Mouse (Mus musculus): ENCODE results near the gene Traf3ip2. TPM values are rescaled to one million over a fixed set of nuclear protein-coding genes. Genes with fewer than 3 reads are reported as not detected.

Gene Traf3ip2
- polyA plus RNA-seq, 1 experiment from 2014 or later = 5.0 TPM

GRCm38 (mm10) chr10:39587973-39588746, 24.6 kb upstream of the Traf3ip2 start:
- ATAC-seq (replicated peaks) = peak; percentile 63
- H3K4me2 ChIP-seq (replicated peaks) = no peak overlapping the region

GRCm38 (mm10) chr10:39589765-39590546, 22.8 kb upstream of the Traf3ip2 start:
- H3K4me3 ChIP-seq = no peak overlapping the region
- WGBS = 75% methylated on average over 19 of the region's 19 CpGs
- H3K36me3 ChIP-seq = no peaks in the 10 kb centered on the region
- H3K9me3 ChIP-seq = peaks cover 3% of the 10 kb centered on the region; the same call in 1 of the 2 replicates
- H3K4me2 ChIP-seq (replicated peaks) = no peak overlapping the region
- H3K4me1 ChIP-seq = peaks cover 21% of the 10 kb centered on the region
- H3K27me3 ChIP-seq = no peaks in the 10 kb centered on the region
- no peak overlapping the region for H3K9ac ChIP-seq (replicated peaks)
- H3K27ac ChIP-seq (replicated peaks) = no peak overlapping the region
- ATAC-seq (replicated peaks) = no peak

More at GRCm38 (mm10) chr10:39587973-39588746, 24.6 kb upstream of the Traf3ip2 start:
- H3K27me3 ChIP-seq = no peaks in the 10 kb centered on the region
- H3K9me3 ChIP-seq = peaks cover under 1% of the 10 kb centered on the region; the same call in 1 of the 2 replicates
- H3K9ac ChIP-seq (replicated peaks) = peak overlapping the region; percentile 11; the same call in 1 of the 2 replicates
- peak overlapping the region; percentile 77 for H3K27ac ChIP-seq (replicated peaks)
- no peak overlapping the region for H3K4me3 ChIP-seq
- WGBS = 40% methylated on average over 8 of the region's 8 CpGs
- peaks cover 21% of the 10 kb centered on the region for H3K4me1 ChIP-seq
- no peaks in the 10 kb centered on the region for H3K36me3 ChIP-seq

GRCm38 (mm10) chr10:39590629-39591028, 22.1 kb upstream of the Traf3ip2 start:
- ATAC-seq (replicated peaks) = no peak
- Histone ChIP-seq H3K4me3 (no peak overlapping the region), H3K4me2 (replicated peaks) (no peak overlapping the region), H3K27ac (replicated peaks) (no peak overlapping the region), H3K9me3 (peaks cover 3% of the 10 kb centered on the region; the same call in 1 of the 2 replicates), H3K9ac (replicated peaks) (no peak overlapping the region), H3K27me3 (no peaks in the 10 kb centered on the region), H3K36me3 (no peaks in the 10 kb centered on the region), H3K4me1 (peaks cover 23% of the 10 kb centered on the region)
- WGBS = 89% methylated on average over 10 of the region's 10 CpGs

GRCm38 (mm10) chr10:39592501-39592900, 20.2 kb upstream of the Traf3ip2 start:
- 72% methylated on average over 4 of the region's 4 CpGs for WGBS
- Histone ChIP-seq H3K9ac (replicated peaks) (no peak overlapping the region), H3K4me3 (no peak overlapping the region)

GRCm38 (mm10) chr10:39594716-39595115, 18.0 kb upstream of the Traf3ip2 start:
- H3K9me3 ChIP-seq = peaks cover 3% of the 10 kb centered on the region; the same call in 1 of the 2 replicates
- WGBS = 65% methylated on average over 1 of the region's 1 CpGs

More at GRCm38 (mm10) chr10:39592501-39592900, 20.2 kb upstream of the Traf3ip2 start:
- H3K9me3 ChIP-seq = peaks cover 3% of the 10 kb centered on the region; the same call in 1 of the 2 replicates
- no peak for ATAC-seq (replicated peaks)
- no peak overlapping the region for H3K4me2 ChIP-seq (replicated peaks)
- H3K27ac ChIP-seq (replicated peaks) = no peak overlapping the region
- no peaks in the 10 kb centered on the region for H3K27me3 ChIP-seq
- peaks cover 28% of the 10 kb centered on the region for H3K4me1 ChIP-seq
- no peaks in the 10 kb centered on the region for H3K36me3 ChIP-seq

GRCm38 (mm10) chr10:39595862-39596261, 16.9 kb upstream of the Traf3ip2 start:
- no peak overlapping the region for H3K4me3 ChIP-seq
- H3K4me1 ChIP-seq = peaks cover 23% of the 10 kb centered on the region
- no peak overlapping the region for H3K9ac ChIP-seq (replicated peaks)
- no peaks in the 10 kb centered on the region for H3K36me3 ChIP-seq
- no peak overlapping the region for H3K4me2 ChIP-seq (replicated peaks)
- no peak for ATAC-seq (replicated peaks)
- H3K9me3 ChIP-seq = peaks cover 3% of the 10 kb centered on the region; the same call in 1 of the 2 replicates
- H3K27me3 ChIP-seq = no peaks in the 10 kb centered on the region
- WGBS = 56% methylated on average over 3 of the region's 3 CpGs
- peak overlapping the region; percentile 40 for H3K27ac ChIP-seq (replicated peaks)

More at GRCm38 (mm10) chr10:39594716-39595115, 18.0 kb upstream of the Traf3ip2 start:
- no peak for ATAC-seq (replicated peaks)
- Histone ChIP-seq H3K4me3 (no peak overlapping the region), H3K4me1 (peaks cover 23% of the 10 kb centered on the region), H3K27me3 (no peaks in the 10 kb centered on the region), H3K27ac (replicated peaks) (no peak overlapping the region), H3K9ac (replicated peaks) (no peak overlapping the region), H3K4me2 (replicated peaks) (no peak overlapping the region), H3K36me3 (no peaks in the 10 kb centered on the region)

GRCm38 (mm10) chr10:39597116-39597791, 15.5 kb upstream of the Traf3ip2 start:
- 15% methylated on average over 9 of the region's 9 CpGs for WGBS

GRCm38 (mm10) chr10:39597792-39598183, 14.9 kb upstream of the Traf3ip2 start:
- Histone ChIP-seq H3K9ac (replicated peaks) (no peak overlapping the region), H3K36me3 (no peaks in the 10 kb centered on the region), H3K4me3 (no peak overlapping the region), H3K27ac (replicated peaks) (peak overlapping the region; percentile 69), H3K4me2 (replicated peaks) (no peak overlapping the region), H3K27me3 (no peaks in the 10 kb centered on the region), H3K4me1 (peaks cover 23% of the 10 kb centered on the region), H3K9me3 (peaks cover 3% of the 10 kb centered on the region; the same call in 1 of the 2 replicates)
- WGBS = 37% methylated on average over 3 of the region's 3 CpGs
- ATAC-seq (replicated peaks) = peak; percentile 36; the same call in 1 of the 2 replicates

More at GRCm38 (mm10) chr10:39597116-39597791, 15.5 kb upstream of the Traf3ip2 start:
- peaks cover 23% of the 10 kb centered on the region for H3K4me1 ChIP-seq
- no peaks in the 10 kb centered on the region for H3K36me3 ChIP-seq
- ATAC-seq (replicated peaks) = peak; percentile 74
- H3K27me3 ChIP-seq = no peaks in the 10 kb centered on the region
- H3K27ac ChIP-seq (replicated peaks) = peak overlapping the region; percentile 69
- peaks cover 3% of the 10 kb centered on the region; the same call in 1 of the 2 replicates for H3K9me3 ChIP-seq
- H3K9ac ChIP-seq (replicated peaks) = no peak overlapping the region
- no peak overlapping the region for H3K4me2 ChIP-seq (replicated peaks)
- H3K4me3 ChIP-seq = no peak overlapping the region

GRCm38 (mm10) chr10:39599601-39600000, 13.1 kb upstream of the Traf3ip2 start:
- ATAC-seq (replicated peaks) = no peak

GRCm38 (mm10) chr10:39600115-39600514, 12.6 kb upstream of the Traf3ip2 start:
- no peak overlapping the region for H3K9ac ChIP-seq (replicated peaks)
- no peaks in the 10 kb centered on the region for H3K27me3 ChIP-seq
- WGBS = 69% methylated on average over 1 of the region's 1 CpGs
- no peak for ATAC-seq (replicated peaks)
- H3K36me3 ChIP-seq = no peaks in the 10 kb centered on the region
- no peak overlapping the region for H3K27ac ChIP-seq (replicated peaks)
- 0 out of 2 replicates have a peak, but pooled peaks cover 4% of the 10 kb centered on the region for H3K9me3 ChIP-seq
- H3K4me2 ChIP-seq (replicated peaks) = no peak overlapping the region
- H3K4me3 ChIP-seq = no peak overlapping the region
- H3K4me1 ChIP-seq = peaks cover 23% of the 10 kb centered on the region

More at GRCm38 (mm10) chr10:39599601-39600000, 13.1 kb upstream of the Traf3ip2 start:
- Histone ChIP-seq H3K27ac (replicated peaks) (no peak overlapping the region), H3K27me3 (no peaks in the 10 kb centered on the region), H3K4me1 (peaks cover 23% of the 10 kb centered on the region), H3K36me3 (no peaks in the 10 kb centered on the region), H3K9ac (replicated peaks) (no peak overlapping the region), H3K4me2 (replicated peaks) (no peak overlapping the region), H3K9me3 (0 out of 2 replicates have a peak, but pooled peaks cover under 1% of the 10 kb centered on the region), H3K4me3 (no peak overlapping the region)
- WGBS = 92% methylated on average over 4 of the region's 4 CpGs

- peaks cover 18% of the 10 kb centered on the region for H3K4me1 ChIP-seq
- no peaks in the 10 kb centered on the region for H3K27me3 ChIP-seq
- ATAC-seq (replicated peaks) = no peak
- no peaks in the 10 kb centered on the region for H3K36me3 ChIP-seq
- 87% methylated on average over 5 of the region's 5 CpGs for WGBS
- H3K4me2 ChIP-seq (replicated peaks) = no peak overlapping the region
- no peak overlapping the region for H3K9ac ChIP-seq (replicated peaks)
- no peak overlapping the region for H3K27ac ChIP-seq (replicated peaks)
- H3K4me3 ChIP-seq = no peak overlapping the region
- 0 out of 2 replicates have a peak, but pooled peaks cover 4% of the 10 kb centered on the region for H3K9me3 ChIP-seq
These were observed 11.7 kb upstream of the Traf3ip2 start for GRCm38 (mm10) chr10:39601068-39601467.
